Mouse (Mus musculus) left cerebral cortex, adult 8-10 months (tissue): ENCODE results near the gene Tcp11l2. TPM values are rescaled to one million over a fixed set of nuclear protein-coding genes. Genes with fewer than 3 reads are reported as not detected.

Experiments used
- DNase-seq, 2 experiments: peaks; one replicate each; pipeline ENCODE4 v3.0.0; 2022; ENCODE audit warnings: low spot score in 2 of 2
- total RNA-seq, 4 experiments: library from RNA; stranded (reverse); gene quantifications; 2 replicates each; pipeline ENCODE4 v1.2.4; 2022

Gene Tcp11l2
- total RNA-seq, 4 experiments from 2014 or later: 21.0 to 24.7 (median 22.5) TPM

- no peak for DNase-seq
Observed at GRCm38 (mm10) chr10:84654029-84654428, 77.6 kb downstream of the Tcp11l2 start.

GRCm38 (mm10) chr10:84654731-84655130, 78.3 kb downstream of the Tcp11l2 start:
- DNase-seq: no peak

- DNase-seq: no peak
Observed at GRCm38 (mm10) chr10:84656618-84657017, 80.2 kb downstream of the Tcp11l2 start.

- DNase-seq: no peak
Observed at GRCm38 (mm10) chr10:84657437-84658087, 81.1 kb downstream of the Tcp11l2 start.

- no peak for DNase-seq
Observed at GRCm38 (mm10) chr10:84658088-84658848, 81.8 kb downstream of the Tcp11l2 start.

GRCm38 (mm10) chr10:84659281-84659680, 82.9 kb downstream of the Tcp11l2 start:
- no peak for DNase-seq

- no peak for DNase-seq
Observed at GRCm38 (mm10) chr10:84662138-84662537, 85.7 kb downstream of the Tcp11l2 start.

Other genes with a start within 250 kb of the Tcp11l2 start
- gene Nuak1, start 136.0 kb upstream of the Tcp11l2 start, total RNA-seq: 10 to 100 TPM; 53.0 to 67.6 (median 60.4) TPM
- gene Ckap4, start 42.6 kb upstream of the Tcp11l2 start, total RNA-seq: 10 to 100 TPM; 18.1 to 19.8 (median 18.5) TPM
- gene Polr3b, start 45.7 kb downstream of the Tcp11l2 start, total RNA-seq: 10 to 100 TPM; 14.2 to 16.4 (median 14.6) TPM
- gene Rfx4, start 179.4 kb downstream of the Tcp11l2 start, total RNA-seq: 10 to 100 TPM; 10.6 to 13.1 (median 12.3) TPM